Mouse (Mus musculus): ENCODE measurements around the gene Plch1.

DNA sequence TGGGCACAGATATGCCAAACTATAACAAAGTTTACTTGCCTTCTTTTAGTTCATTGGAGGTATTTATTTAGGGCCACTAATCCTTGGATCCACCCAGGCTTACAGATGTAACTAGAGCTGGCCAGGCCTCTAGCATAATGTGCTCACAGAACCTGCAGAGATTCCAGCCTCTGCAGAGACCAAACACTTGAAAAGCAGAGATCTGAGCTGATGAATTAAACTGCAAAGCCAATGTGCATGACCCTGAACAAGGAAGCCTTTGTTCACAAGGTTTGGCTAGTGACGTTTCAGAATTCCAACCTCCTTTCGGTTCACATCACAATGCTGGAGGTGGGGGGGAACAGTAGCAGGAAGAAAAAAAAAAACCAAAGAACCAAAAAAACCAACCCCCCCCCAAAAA, 28.0 kb downstream of the Plch1 start:
- TF ChIP-seq EP300 (IDR thresholded peaks at IDR 0.05) (no peak), CTCF (IDR thresholded peaks at IDR 0.05) (no peak)
